Mouse (Mus musculus): ENCODE results near the gene Mettl25. TPM values are rescaled to one million over a fixed set of nuclear protein-coding genes. Genes with fewer than 3 reads are reported as not detected.

Gene Mettl25
- polyA plus RNA-seq, 1 experiment from 2014 or later: 12.0 TPM

GRCm38 (mm10) chr10:105741736-105742135 is 99.4 kb downstream of the Mettl25 start:
- Histone ChIP-seq H3K9ac (no peak overlapping the region), H3K27me3 (no peaks in the 10 kb centered on the region), H3K4me3 (replicated peaks) (no peak overlapping the region), H3K9me3 (replicated peaks) (no peaks in the 10 kb centered on the region), H3K27ac (replicated peaks) (no peak overlapping the region), H3K36me3 (no peaks in the 10 kb centered on the region), H3K4me1 (no peaks in the 10 kb centered on the region), H3K4me2 (replicated peaks) (no peak overlapping the region)
- 61% methylated on average over 6 of the region's 6 CpGs for WGBS
- no peak for ATAC-seq (ENCODE audit: insufficient number of reproducible peaks, low FRiP score, low TSS enrichment, low read depth)

DNA sequence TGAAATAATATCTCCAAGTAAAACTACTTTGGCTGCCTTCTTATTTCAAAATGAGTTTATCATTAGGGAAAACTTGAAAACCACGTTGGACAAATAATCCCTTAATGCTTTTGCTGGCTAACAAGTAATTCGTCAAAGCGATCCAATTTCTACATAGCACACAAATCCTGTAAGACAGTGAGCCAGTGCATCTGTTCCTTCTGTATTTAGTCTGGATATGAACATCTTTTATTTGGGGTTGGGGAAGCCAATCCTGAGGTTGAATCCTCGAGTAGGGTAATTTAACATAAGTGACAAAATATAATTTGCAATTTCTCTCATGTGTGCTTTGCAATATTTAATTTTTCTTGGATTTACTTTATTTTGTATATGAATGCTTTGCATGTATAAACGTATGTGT is 102.2 kb downstream of the Mettl25 start:
- no peak overlapping the region for H3K4me2 ChIP-seq (replicated peaks)
- no peaks in the 10 kb centered on the region for H3K36me3 ChIP-seq
- H3K27ac ChIP-seq (replicated peaks): no peak overlapping the region
- no peaks in the 10 kb centered on the region for H3K9me3 ChIP-seq (replicated peaks)
- H3K9ac ChIP-seq: no peak overlapping the region
- no peaks in the 10 kb centered on the region for H3K27me3 ChIP-seq
- no peak for ATAC-seq (ENCODE audit: insufficient number of reproducible peaks, low FRiP score, low TSS enrichment, low read depth)
- H3K4me3 ChIP-seq (replicated peaks): no peak overlapping the region
- no peaks in the 10 kb centered on the region for H3K4me1 ChIP-seq
- WGBS: 55% methylated on average over 5 of the region's 5 CpGs

- Histone ChIP-seq H3K9ac (no peak overlapping the region), H3K4me3 (replicated peaks) (no peak overlapping the region), H3K27me3 (no peaks in the 10 kb centered on the region), H3K36me3 (no peaks in the 10 kb centered on the region), H3K9me3 (replicated peaks) (no peaks in the 10 kb centered on the region), H3K27ac (replicated peaks) (no peak overlapping the region), H3K4me1 (no peaks in the 10 kb centered on the region), H3K4me2 (replicated peaks) (no peak overlapping the region)
- WGBS: 54% methylated on average over 2 of the region's 2 CpGs
- ATAC-seq (ENCODE audit: insufficient number of reproducible peaks, low FRiP score, low TSS enrichment, low read depth): no peak
These were observed 113.4 kb downstream of the Mettl25 start for GRCm38 (mm10) chr10:105727798-105728197.

DNA sequence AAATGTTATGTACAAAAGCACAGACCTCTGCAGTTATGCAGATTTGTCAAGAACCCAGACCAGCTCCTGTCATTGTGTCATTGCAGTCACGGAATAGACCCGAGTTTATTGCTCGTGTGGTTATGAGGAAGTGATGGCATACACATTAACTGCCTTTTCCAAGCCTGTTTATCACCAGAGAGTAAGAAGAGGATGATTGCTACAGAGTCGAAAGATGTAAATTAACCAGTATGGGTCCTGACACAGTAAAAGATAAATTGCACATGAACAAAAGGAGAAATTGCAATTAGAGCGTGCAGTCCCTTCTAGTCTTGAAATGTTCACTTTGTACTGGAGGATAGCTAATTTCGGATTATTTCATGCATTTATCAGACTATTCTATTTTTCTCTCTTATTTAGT is 113.8 kb downstream of the Mettl25 start:
- ATAC-seq (ENCODE audit: insufficient number of reproducible peaks, low FRiP score, low TSS enrichment, low read depth): no peak
- no peak overlapping the region for H3K27ac ChIP-seq (replicated peaks)
- no peak overlapping the region for H3K9ac ChIP-seq
- no peak overlapping the region for H3K4me2 ChIP-seq (replicated peaks)
- no peaks in the 10 kb centered on the region for H3K36me3 ChIP-seq
- H3K4me3 ChIP-seq (replicated peaks): no peak overlapping the region
- no peaks in the 10 kb centered on the region for H3K4me1 ChIP-seq
- H3K9me3 ChIP-seq (replicated peaks): no peaks in the 10 kb centered on the region
- no peaks in the 10 kb centered on the region for H3K27me3 ChIP-seq
- WGBS: 81% methylated on average over 6 of the region's 6 CpGs

DNA sequence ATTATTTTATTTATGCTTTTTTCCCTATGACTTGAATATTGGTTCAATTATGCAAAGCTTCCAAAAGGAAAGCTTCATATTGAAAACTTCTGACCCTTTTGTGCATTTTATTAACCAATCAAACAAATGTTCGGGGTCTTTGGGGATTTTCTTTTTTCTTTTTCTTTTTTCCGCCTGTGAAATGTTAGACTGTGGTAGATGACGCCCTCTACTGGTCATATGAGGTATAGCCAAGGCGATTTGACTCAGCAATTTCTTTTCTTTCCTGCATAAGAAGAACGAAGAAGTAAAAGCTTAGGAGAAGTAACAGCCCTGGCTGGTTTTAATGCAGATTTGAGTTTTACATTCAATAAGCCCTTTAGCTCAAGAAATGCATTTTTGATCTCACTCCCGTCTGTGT is 126.3 kb downstream of the Mettl25 start:
- Histone ChIP-seq H3K4me1 (0 out of 2 replicates have a peak, but pooled peaks cover 6% of the 10 kb centered on the region), H3K36me3 (no peaks in the 10 kb centered on the region), H3K4me2 (replicated peaks) (no peak overlapping the region), H3K27me3 (no peaks in the 10 kb centered on the region), H3K27ac (replicated peaks) (no peak overlapping the region), H3K4me3 (replicated peaks) (no peak overlapping the region), H3K9me3 (replicated peaks) (no peaks in the 10 kb centered on the region), H3K9ac (no peak overlapping the region)
- 4% methylated on average over 6 of the region's 6 CpGs for WGBS
- ATAC-seq (ENCODE audit: insufficient number of reproducible peaks, low FRiP score, low TSS enrichment, low read depth): no peak

DNA sequence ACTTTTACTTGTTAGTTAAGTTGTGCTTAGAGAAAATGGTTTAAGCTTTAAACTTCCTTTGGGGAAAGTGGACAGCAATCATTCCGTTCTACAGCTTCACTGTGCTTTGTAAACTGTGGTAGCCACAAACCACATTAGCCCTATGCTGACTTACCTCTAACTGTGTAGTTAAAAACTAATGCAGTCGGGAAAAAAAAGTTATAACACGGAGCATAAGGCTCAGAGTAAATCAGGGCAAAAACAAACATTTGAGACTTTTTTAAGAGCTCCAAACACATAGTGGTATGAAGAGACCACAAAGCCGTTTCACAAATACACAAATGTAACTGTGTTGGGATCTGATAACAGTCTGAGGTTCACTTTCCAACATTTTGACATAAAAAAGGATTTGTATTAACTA is 126.8 kb downstream of the Mettl25 start:
- no peaks in the 10 kb centered on the region for H3K27me3 ChIP-seq
- no peaks in the 10 kb centered on the region for H3K36me3 ChIP-seq
- no peak overlapping the region for H3K9ac ChIP-seq
- no peak overlapping the region for H3K4me3 ChIP-seq (replicated peaks)
- 29% methylated on average over 4 of the region's 4 CpGs for WGBS
- 0 out of 2 replicates have a peak, but pooled peaks cover 6% of the 10 kb centered on the region for H3K4me1 ChIP-seq
- H3K9me3 ChIP-seq (replicated peaks): no peaks in the 10 kb centered on the region
- H3K27ac ChIP-seq (replicated peaks): no peak overlapping the region; the same call in 1 of the 2 replicates
- no peak overlapping the region for H3K4me2 ChIP-seq (replicated peaks)
- ATAC-seq (ENCODE audit: insufficient number of reproducible peaks, low FRiP score, low TSS enrichment, low read depth): no peak

GRCm38 (mm10) chr10:105713222-105713621 is 128.0 kb downstream of the Mettl25 start:
- no peaks in the 10 kb centered on the region for H3K36me3 ChIP-seq
- H3K27me3 ChIP-seq: no peaks in the 10 kb centered on the region
- no peak overlapping the region for H3K9ac ChIP-seq
- no peaks in the 10 kb centered on the region for H3K9me3 ChIP-seq (replicated peaks)
- no peak for ATAC-seq (ENCODE audit: insufficient number of reproducible peaks, low FRiP score, low TSS enrichment, low read depth)
- no peak overlapping the region for H3K4me3 ChIP-seq (replicated peaks)
- no peak overlapping the region for H3K27ac ChIP-seq (replicated peaks)
- 68% methylated on average over 5 of the region's 5 CpGs for WGBS
- no peak overlapping the region for H3K4me2 ChIP-seq (replicated peaks)
- 0 out of 2 replicates have a peak, but pooled peaks cover 6% of the 10 kb centered on the region for H3K4me1 ChIP-seq

Other genes starting within 250 kb of the Mettl25 start
- 63.0 and 64.1 TPM in 2 replicates for gene Ccdc59, start 313 bp downstream of the Mettl25 start, polyA plus RNA-seq (2015; fragmentation: Nextera tagmentation; extraction: Ambion mirVana)

Data from embryonic facial prominence, embryonic 15.5 days (tissue).